Mouse (Mus musculus) adrenal gland, adult 18-20 months (tissue): ENCODE data around the gene Milr1. TPM values are rescaled to one million over a fixed set of nuclear protein-coding genes. Genes with fewer than 3 reads are reported as not detected.
"Not testable (repeated sequence)": the region's sequence is repeated elsewhere in the genome, so short reads cannot be mapped to it uniquely, and the experiment has no call there.

ENCODE experiments used
- DNase-seq, 2 experiments: peaks; one replicate each; pipeline ENCODE4 v3.0.0; 2021 to 2022; ENCODE audit warnings: low spot score in 2 of 2
- total RNA-seq, 2 experiments: library from RNA; stranded (reverse); gene quantifications; 1 replicate in 1 of 2; 2 replicates in 1 of 2; pipeline ENCODE4 v1.2.3; 2021

Gene Milr1
- total RNA-seq, 2 experiments from 2014 or later = 0.83 to 1.2 TPM

- no peak for DNase-seq
Measured at GRCm38 (mm10) chr11:106729656-106730055, 21.4 kb upstream of the Milr1 start.

- DNase-seq = no peak
Measured at GRCm38 (mm10) chr11:106730714-106731113, 20.3 kb upstream of the Milr1 start.

GRCm38 (mm10) chr11:106736614-106737013 lies 14.4 kb upstream of the Milr1 start:
- DNase-seq = no peak

GRCm38 (mm10) chr11:106737178-106737621 lies 13.8 kb upstream of the Milr1 start:
- no peak for DNase-seq

- no peak for DNase-seq
Measured at GRCm38 (mm10) chr11:106739116-106739515, 11.9 kb upstream of the Milr1 start.

- DNase-seq = not testable (repeated sequence)
Measured at GRCm38 (mm10) chr11:106740724-106741123, 10.3 kb upstream of the Milr1 start.

- no peak for DNase-seq
Measured at GRCm38 (mm10) chr11:106741232-106741631, 9.8 kb upstream of the Milr1 start.

- DNase-seq = no peak
Measured at GRCm38 (mm10) chr11:106741826-106742225, 9.2 kb upstream of the Milr1 start.

- no peak for DNase-seq
Measured at GRCm38 (mm10) chr11:106742388-106742841, 8.6 kb upstream of the Milr1 start.

- DNase-seq = no peak
Measured at GRCm38 (mm10) chr11:106744949-106745348, 6.1 kb upstream of the Milr1 start.

GRCm38 (mm10) chr11:106749557-106750120 lies 1.4 kb upstream of the Milr1 start:
- DNase-seq = not testable (repeated sequence)

- DNase-seq = no peak
Measured at GRCm38 (mm10) chr11:106750121-106750751, 790 bp upstream of the Milr1 start, which contains the start of gene Pecam1. Gene Pecam1, minus strand, starts transcription at chr11:106750628.

GRCm38 (mm10) chr11:106752103-106752502 lies 1.1 kb downstream of the Milr1 start:
- no peak for DNase-seq

GRCm38 (mm10) chr11:106753314-106753713 lies 2.3 kb downstream of the Milr1 start:
- DNase-seq = no peak

GRCm38 (mm10) chr11:106755583-106755982 lies 4.6 kb downstream of the Milr1 start:
- DNase-seq = no peak

GRCm38 (mm10) chr11:106759028-106759427 lies 8.0 kb downstream of the Milr1 start:
- DNase-seq = no peak

- no peak for DNase-seq
Measured at GRCm38 (mm10) chr11:106760511-106760910, 9.5 kb downstream of the Milr1 start.

- DNase-seq = no peak
Measured at GRCm38 (mm10) chr11:106762139-106762799, 11.2 kb downstream of the Milr1 start.

- no peak for DNase-seq
Measured at GRCm38 (mm10) chr11:106762800-106763185, 11.8 kb downstream of the Milr1 start.

- DNase-seq = no peak
Measured at GRCm38 (mm10) chr11:106766611-106767162, 15.7 kb downstream of the Milr1 start.

- no peak for DNase-seq
Measured at GRCm38 (mm10) chr11:106767516-106767915, 16.5 kb downstream of the Milr1 start.
